Mouse (Mus musculus): ENCODE results near the gene Cdh9. TPM values are rescaled to one million over a fixed set of nuclear protein-coding genes. Genes with fewer than 3 reads are reported as not detected.

The Cdh9 gene
- polyA plus RNA-seq, 1 experiment from 2014 or later, result 0.75 TPM

DNA sequence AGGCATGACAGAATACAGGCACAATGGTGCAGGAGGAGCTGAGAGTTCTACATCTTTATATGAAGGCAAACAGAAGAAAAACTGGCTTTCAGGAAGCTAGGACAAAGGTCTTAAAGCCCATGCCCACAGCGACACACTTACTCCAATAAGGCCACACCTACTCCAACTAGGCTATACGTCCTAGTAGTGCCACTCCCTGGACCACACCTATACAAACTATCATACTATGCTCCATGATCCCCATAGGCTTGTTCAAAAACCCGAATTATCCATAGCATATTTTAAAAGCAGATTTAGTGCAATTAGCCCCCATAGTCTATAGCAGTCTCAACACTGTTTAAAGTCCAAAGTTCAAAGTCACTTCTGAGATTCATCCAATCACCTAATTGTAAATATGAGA, 154.0 kb downstream of the Cdh9 start:
- Histone ChIP-seq H3K27me3 (no peaks in the 10 kb centered on the region), H3K4me3 (no peak overlapping the region), H3K9ac (no peak overlapping the region), H3K27ac (no peak overlapping the region), H3K4me1 (no peaks in the 10 kb centered on the region), H3K36me3 (no peaks in the 10 kb centered on the region), H3K9me3 (peaks cover 6% of the 10 kb centered on the region), H3K4me2 (replicated peaks) (no peak overlapping the region)
- 82% methylated on average over 3 of the region's 3 CpGs for WGBS
- ATAC-seq (ENCODE audit: low FRiP score, low read depth), result no peak

DNA sequence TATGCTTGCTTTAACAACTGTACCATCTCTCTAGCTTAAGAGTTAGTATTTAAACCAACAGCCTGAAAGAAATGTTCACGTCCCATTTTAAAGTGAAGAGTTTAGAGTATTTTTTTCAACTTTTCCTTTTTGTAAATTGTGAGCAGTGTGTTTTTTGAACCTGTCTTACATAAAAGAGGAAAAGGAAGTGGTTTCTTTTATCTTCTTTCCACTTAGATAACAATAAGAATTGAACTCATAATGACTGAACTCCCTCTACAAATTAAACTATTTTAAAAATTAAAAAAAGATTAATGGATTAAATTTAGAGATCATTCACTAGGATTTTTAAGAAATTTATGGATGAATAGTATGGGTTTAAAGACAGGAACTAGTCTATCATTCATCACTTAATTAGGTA, 168.1 kb downstream of the Cdh9 start:
- Histone ChIP-seq H3K27me3 (no peaks in the 10 kb centered on the region), H3K27ac (no peak overlapping the region), H3K4me2 (replicated peaks) (no peak overlapping the region), H3K9ac (no peak overlapping the region), H3K9me3 (no peaks in the 10 kb centered on the region), H3K36me3 (no peaks in the 10 kb centered on the region), H3K4me3 (no peak overlapping the region), H3K4me1 (no peaks in the 10 kb centered on the region)
- no peak for ATAC-seq (ENCODE audit: low FRiP score, low read depth)
- 83% methylated on average over 1 of the region's 1 CpGs for WGBS
